Mouse (Mus musculus): ENCODE results near the gene Glg1. TPM values are rescaled to one million over a fixed set of nuclear protein-coding genes. Genes with fewer than 3 reads are reported as not detected.

The Glg1 gene
- total RNA-seq (2023), result 10 to 100 TPM; 78.1 to 84.4 TPM

DNA sequence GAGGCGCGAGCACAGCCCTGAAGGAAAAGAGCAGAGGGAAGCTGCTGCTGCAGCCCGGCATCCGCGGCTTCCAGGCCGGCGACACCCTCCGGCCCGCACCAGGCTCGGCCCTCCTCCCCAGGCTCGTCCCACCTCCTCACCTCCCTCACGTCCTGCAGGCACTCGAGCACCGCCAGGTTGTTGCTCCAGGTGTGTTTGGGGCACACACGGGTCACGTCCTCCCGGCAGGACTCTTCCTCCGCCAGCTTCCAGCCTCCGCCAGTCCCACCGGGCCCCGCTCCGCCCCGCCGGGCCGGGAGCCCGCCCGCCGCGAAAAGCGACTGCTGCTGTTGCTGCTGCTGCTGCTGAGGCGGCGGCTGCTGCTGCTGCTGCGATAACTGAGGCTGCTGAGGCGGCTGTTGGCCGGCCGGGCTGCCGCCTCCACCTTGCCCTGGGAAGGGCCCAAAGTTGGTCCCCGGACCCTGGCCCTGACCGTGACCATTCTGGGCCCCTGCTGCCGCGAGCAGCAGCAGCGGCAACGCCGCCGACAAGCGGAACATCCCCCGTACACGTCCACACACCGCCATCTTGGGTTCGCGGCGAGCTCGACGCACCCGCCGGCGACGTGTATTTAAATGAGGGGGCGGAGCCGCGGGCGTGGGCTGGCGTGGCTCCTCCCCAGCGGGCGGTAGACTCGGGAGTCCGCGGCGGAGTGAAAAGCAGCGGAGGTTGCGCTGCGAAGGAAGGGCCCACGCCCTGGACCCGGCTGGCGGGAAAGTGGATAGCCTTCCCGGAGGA lies at the start of gene Glg1:
TSS of gene Glg1 (minus strand) at position 586 of the 777 bp plus-strand sequence.

GRCm38 (mm10) chr8:111299821-111300568 lies 41.0 kb upstream of the Glg1 start, which contains the start of gene Rfwd3:
Rfwd3 (minus strand) TSS chr8:111300222.

Other genes with a start within 250 kb of the Glg1 start
- 10 to 100 TPM; 18.1 to 20.5 TPM for gene Ddx19b, start 227.5 kb downstream of the Glg1 start, total RNA-seq (2023)
- gene Aars, start 226.1 kb downstream of the Glg1 start, total RNA-seq (2023), result 10 to 100 TPM; 43.0 to 45.0 TPM
- 10 to 100 TPM in 1 of 2 experiments, 1 to 10 TPM in 1; 8.7 to 11.4 TPM for gene Exosc6, start 202.9 kb downstream of the Glg1 start, total RNA-seq (2023)
- gene Clec18a, start 166.8 kb downstream of the Glg1 start, total RNA-seq (2023), result not detected
- gene Pdpr, start 164.6 kb downstream of the Glg1 start, total RNA-seq (2023), result 10 to 100 TPM; 26.8 to 27.1 TPM
- gene Rfwd3, start 41.0 kb upstream of the Glg1 start, total RNA-seq (2023), result 10 to 100 TPM; 38.7 to 40.9 TPM
- under 1 TPM in 1 of 2 experiments, not detected in 1; 0.44 TPM for gene Mlkl, start 79.0 kb upstream of the Glg1 start, total RNA-seq (2023)
- gene Fa2h, start 134.6 kb upstream of the Glg1 start, total RNA-seq (2023), result not detected